Mouse (Mus musculus) liver, adult 2 months (tissue): ENCODE measurements at regions not wholly inside any gene's neighbourhood (a gene's known extent, or its start where the extent isn't known, plus 50 kb on each side); places are given as distances from the start of the nearest gene placed in this dataset.

Source experiments
- CTCF ChIP-seq: fragments of 200-500 bp; IDR thresholded peaks from 2 replicates; pipeline ENCODE4 v1.5.1; 2011; ENCODE audit warnings: low read depth, low read length, control low read depth
- POLR2A ChIP-seq: fragments of 200-500 bp; IDR thresholded peaks from 2 replicates; pipeline ENCODE4 v1.6.1; 2011; ENCODE audit warnings: low read length, control low read depth; ENCODE audit not compliant: insufficient read depth; ENCODE audit errors: extremely low read depth

DNA sequence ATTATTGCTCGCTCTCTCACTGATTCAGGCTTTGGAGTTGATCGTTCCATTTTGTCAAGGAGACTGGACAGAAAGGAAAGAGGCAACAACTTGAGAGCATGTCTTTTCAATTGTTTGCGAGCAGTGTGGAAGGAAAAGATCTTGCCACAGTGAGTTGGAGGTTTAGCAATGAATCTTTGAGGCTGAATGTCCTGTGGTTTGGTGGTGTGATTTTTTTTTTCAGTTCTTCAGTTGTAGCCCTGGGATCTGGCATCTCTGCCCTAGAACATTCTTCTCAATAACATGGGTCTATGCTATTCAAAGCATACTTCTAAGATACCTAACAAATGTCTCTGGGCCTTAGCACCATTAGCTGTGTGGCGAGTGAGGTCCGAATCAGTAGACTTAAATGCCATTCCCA is 189.6 kb upstream of the Trib2 start:
- TF ChIP-seq CTCF (no peak), POLR2A (no peak)
